Mouse (Mus musculus) small intestine, adult 2 months (tissue): ENCODE measurements around the gene Stk38l.

Experiments
- CTCF ChIP-seq: fragments of 200-500 bp; IDR thresholded peaks from 2 replicates; pipeline ENCODE4 v1.5.1; 2012; ENCODE audit warnings: low read depth, mild to moderate bottlenecking, control low read depth, inconsistent platforms, low read length, moderate library complexity, mixed read lengths; ENCODE audit not compliant: insufficient replicate concordance, insufficient read length; ENCODE audit errors: extremely low read depth
- POLR2A ChIP-seq: fragments of 200-500 bp; IDR thresholded peaks from 2 replicates; pipeline ENCODE4 v1.6.1; 2012; ENCODE audit warnings: low read depth, mild to moderate bottlenecking, control low read depth, inconsistent platforms, low read length, moderate library complexity

- TF ChIP-seq CTCF, result no peak
- no peak for TF ChIP-seq POLR2A
These were observed 8.8 kb downstream of the Stk38l start for GRCm38 (mm10) chr6:146733554-146733953.
